Mouse (Mus musculus) limb, embryonic 14.5 days (tissue): Measurements from ENCODE around the gene Abhd18. TPM values are rescaled to one million over a fixed set of nuclear protein-coding genes. Genes with fewer than 3 reads are reported as not detected.
"Not testable (repeated sequence)": the region's sequence is repeated elsewhere in the genome, so short reads cannot be mapped to it uniquely, and the experiment has no call there.

ENCODE experiments used
- ATAC-seq: fragments of 200-750 bp; cut with Nextera tagmentation; 2 replicates; pipeline ENCODE4 v1.8.0; 2017; ENCODE audit warnings: low read depth, moderate number of reproducible peaks, moderate TSS enrichment; ENCODE audit not compliant: low FRiP score
- DNase-seq: peaks from one replicate; pipeline ENCODE4 v3.0.0-alpha.2; 2015; ENCODE audit warnings: low spot score
- H3K27ac ChIP-seq: fragments of 300-500 bp; sonication (generic); replicated peaks from 2 replicates; pipeline ENCODE4 v1.5.1; 2014; ENCODE audit warnings: low read depth, mild to moderate bottlenecking, low read length, moderate library complexity, mixed read lengths
- H3K27me3 ChIP-seq: fragments of 300-500 bp; sonication (generic); 2 replicates; pipeline ENCODE4 v1.6.1; 2014; ENCODE audit warnings: low read length, mixed read lengths; ENCODE audit not compliant: control insufficient read depth, insufficient read depth
- H3K36me3 ChIP-seq: fragments of 300-500 bp; sonication (generic); 2 replicates; pipeline ENCODE4 v1.6.1; 2014; ENCODE audit warnings: mild to moderate bottlenecking, low read length, moderate library complexity, mixed read lengths; ENCODE audit not compliant: control insufficient read depth, insufficient read depth
- H3K4me1 ChIP-seq: fragments of 300-500 bp; sonication (generic); 2 replicates; pipeline ENCODE4 v1.6.1; 2014; ENCODE audit warnings: antibody characterized with exemption, low read length, mixed read lengths; ENCODE audit not compliant: control insufficient read depth, insufficient read depth
- H3K4me2 ChIP-seq: fragments of 300-500 bp; sonication (generic); replicated peaks from 2 replicates; pipeline ENCODE4 v1.6.1; 2014; ENCODE audit warnings: low read depth, mild to moderate bottlenecking, low read length, moderate library complexity; ENCODE audit not compliant: severe bottlenecking
- H3K4me3 ChIP-seq: fragments of 300-500 bp; sonication (generic); replicated peaks from 2 replicates; pipeline ENCODE4 v1.5.1; 2014; ENCODE audit warnings: low read length
- H3K9ac ChIP-seq: fragments of 300-500 bp; sonication (generic); 2 replicates; pipeline ENCODE4 v1.6.1; 2014; ENCODE audit warnings: mild to moderate bottlenecking, low read depth, low read length, moderate library complexity; ENCODE audit not compliant: severe bottlenecking
- H3K9me3 ChIP-seq: fragments of 300-500 bp; sonication (generic); 2 replicates; pipeline ENCODE4 v1.6.1; 2016; ENCODE audit warnings: low read length; ENCODE audit not compliant: control insufficient read depth
- POLR2A ChIP-seq: fragments of 200-500 bp; IDR thresholded peaks from 2 replicates; pipeline ENCODE4 v1.8.0; 2012; ENCODE audit warnings: inconsistent platforms, mild to moderate bottlenecking, moderate library complexity, borderline replicate concordance; ENCODE audit not compliant: insufficient read depth, insufficient read length; ENCODE audit errors: extremely low read depth
- WGBS: fragments of 180-500 bp; shearing (Covaris S2); extraction: QIAGEN DNeasy Blood & Tissue Kit; methylation state at CpG from one replicate; pipeline ENCODE4 v1.1.7; 2014; 5-methylcytosine and 5-hydroxymethylcytosine counted together
- polyA plus RNA-seq, 2 experiments: library from polyadenylated mRNA; depleted of rRNA in 1 of 2; stranded (reverse) in 1 of 2; unstranded in 1 of 2; fragments of >200 nt; fragmentation: Nextera tagmentation in 1 of 2; extraction: Ambion mirVana in 1 of 2; gene quantifications; 2 replicates each; pipeline versions ENCODE4 v1.2.1 to v1.2.3; 2012 to 2014

Gene Abhd18
- polyA plus RNA-seq (2012; rRNA removed) (5.8 and 6.7 TPM in 2 replicates), polyA plus RNA-seq (2014; fragmentation: Nextera tagmentation; extraction: Ambion mirVana) (5.0 and 5.6 TPM in 2 replicates)

DNA sequence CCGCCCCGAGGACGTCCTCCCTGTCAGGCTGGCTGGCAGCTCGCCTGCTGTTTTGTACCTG lies at the start of gene Abhd18:
Gene Abhd18, plus strand, starts transcription at position 14 of the 61 bp plus-strand sequence.
- no CpG with 5 or more reads among the region's 4 CpGs for WGBS
- H3K4me2 ChIP-seq: peak within 1 kb of the TSS; percentile 56

DNA sequence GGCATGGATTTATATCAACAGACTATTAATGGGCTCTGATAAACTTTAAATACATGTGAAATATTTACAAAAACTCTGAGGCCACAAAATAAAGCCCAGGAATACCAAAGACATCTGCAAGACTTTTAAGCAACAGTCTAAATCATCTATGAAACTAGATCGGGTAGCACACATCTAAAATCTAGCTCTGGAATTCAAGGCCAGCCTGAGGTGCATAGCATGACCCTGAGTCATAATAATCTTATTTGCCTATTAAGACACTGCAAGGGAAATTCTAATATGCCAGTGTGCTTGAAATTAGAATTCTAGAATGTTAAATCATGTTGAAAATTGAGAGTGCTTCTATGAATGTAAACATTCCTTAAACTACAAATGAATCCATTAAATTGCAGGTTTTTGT lies 48.7 kb upstream of the Abhd18 start:
- Histone ChIP-seq H3K4me3 (no peak overlapping the region), H3K27me3 (no peaks in the 10 kb centered on the region), H3K4me2 (no peak overlapping the region), H3K9me3 (no peaks in the 10 kb centered on the region), H3K4me1 (no peaks in the 10 kb centered on the region; the same call in 1 of the 2 replicates), H3K27ac (no peak overlapping the region), H3K9ac (no peak overlapping the region), H3K36me3 (peaks cover 7% of the 10 kb centered on the region; the same call in 1 of the 2 replicates)
- no peak for TF ChIP-seq POLR2A
- DNase-seq (no peak), ATAC-seq (no peak)
- 76% methylated on average over 1 of the region's 1 CpGs for WGBS

More for the DNA sequence above, at the start of gene Abhd18:
- not testable (repeated sequence) for H3K27me3 ChIP-seq, H3K9me3 ChIP-seq, H3K36me3 ChIP-seq, ATAC-seq, H3K4me1 ChIP-seq, DNase-seq
- H3K4me3 ChIP-seq: peak within 1 kb of the TSS; percentile 42
- H3K27ac ChIP-seq: peak within 1 kb of the TSS; percentile 78
- H3K9ac ChIP-seq: peak within 1 kb of the TSS; percentile 47

DNA sequence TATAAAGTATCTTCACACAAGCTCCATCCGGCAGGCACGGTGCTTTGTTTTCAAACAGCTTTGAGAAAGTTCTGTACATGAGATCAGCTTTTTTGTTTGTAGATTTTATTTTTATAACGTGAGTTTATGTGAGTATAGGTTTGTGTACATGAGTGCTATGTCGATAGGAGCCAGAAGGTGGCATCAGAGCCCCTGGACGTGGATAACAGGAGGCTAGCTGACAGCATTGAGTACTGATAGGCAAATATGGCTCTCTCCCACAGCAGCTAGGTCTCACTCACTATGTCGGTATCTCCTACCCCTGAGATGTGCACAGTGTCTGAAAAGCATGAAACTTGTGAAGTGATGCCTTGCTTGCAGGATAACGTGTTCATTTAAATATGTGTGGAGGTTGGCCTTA lies 48.3 kb upstream of the Abhd18 start:
- ATAC-seq (no peak), DNase-seq (no peak)
- Histone ChIP-seq H3K27me3 (no peaks in the 10 kb centered on the region), H3K9me3 (no peaks in the 10 kb centered on the region), H3K4me1 (no peaks in the 10 kb centered on the region; the same call in 1 of the 2 replicates), H3K27ac (no peak overlapping the region), H3K4me3 (no peak overlapping the region), H3K9ac (no peak overlapping the region), H3K4me2 (no peak overlapping the region), H3K36me3 (peaks cover 7% of the 10 kb centered on the region; the same call in 1 of the 2 replicates)
- TF ChIP-seq POLR2A: no peak
- WGBS: 44% methylated on average over 7 of the region's 7 CpGs

DNA sequence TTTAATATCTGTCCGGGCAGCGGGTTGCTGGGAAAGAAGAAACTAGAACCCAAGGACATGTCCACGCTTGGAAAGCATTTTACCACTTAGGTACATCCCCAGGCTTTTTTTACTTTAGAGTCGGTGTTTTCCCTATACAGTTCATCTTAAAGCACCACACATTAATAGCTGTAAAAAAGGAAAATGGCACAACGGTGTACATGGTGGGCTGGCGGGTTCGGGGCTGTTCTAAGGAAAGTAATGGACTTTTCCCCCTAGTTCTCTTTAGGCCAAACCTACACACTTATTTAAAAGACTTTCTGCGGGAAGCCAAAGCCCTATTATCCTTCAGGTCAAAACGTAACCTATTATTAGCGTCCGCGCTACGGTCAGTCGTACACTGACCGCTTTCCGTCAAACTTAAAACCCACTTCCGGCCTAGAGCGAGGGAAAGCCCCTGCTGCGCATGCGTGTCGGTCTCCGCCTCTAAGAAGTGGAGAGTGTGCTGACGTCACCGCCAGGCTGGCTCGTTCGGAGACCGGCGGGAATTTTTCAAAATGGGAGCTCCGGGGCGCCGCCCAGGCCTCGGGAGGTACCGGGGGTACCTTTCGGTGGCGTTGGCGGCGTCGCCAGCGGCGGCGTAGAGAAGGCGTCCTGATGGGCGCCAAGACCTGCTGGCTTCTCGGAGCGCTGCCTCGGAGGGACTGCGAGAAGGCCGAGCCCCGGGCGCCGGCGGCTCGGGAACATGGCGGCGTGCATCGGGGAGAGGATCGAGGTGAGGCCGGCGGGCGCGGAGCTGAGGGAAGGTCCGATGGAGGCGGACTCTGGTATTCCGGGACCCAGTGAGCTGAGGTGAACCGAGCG lies 47.0 kb upstream of the Abhd18 start, which contains the start of gene Plk4:
Gene Plk4, plus strand, starts transcription at position 490 of the 843 bp plus-strand sequence.
- Histone ChIP-seq H3K4me2 (peak within 1 kb of the TSS; percentile 85), H3K9me3 (no peaks in the 10 kb centered on the region), H3K27me3 (no peaks in the 10 kb centered on the region), H3K9ac (peak within 1 kb of the TSS; percentile 84), H3K4me3 (peak within 1 kb of the TSS; percentile 90), H3K4me1 (no peaks in the 10 kb centered on the region; the same call in 1 of the 2 replicates), H3K36me3 (peaks cover 11% of the 10 kb centered on the region), H3K27ac (peak within 1 kb of the TSS; percentile 75)
- peak; percentile 97 for ATAC-seq
- peak; percentile 99 for DNase-seq
- peak; percentile 52; the same call in 1 of the 2 replicates for TF ChIP-seq POLR2A
- 2% methylated on average over 66 of the region's 66 CpGs for WGBS

DNA sequence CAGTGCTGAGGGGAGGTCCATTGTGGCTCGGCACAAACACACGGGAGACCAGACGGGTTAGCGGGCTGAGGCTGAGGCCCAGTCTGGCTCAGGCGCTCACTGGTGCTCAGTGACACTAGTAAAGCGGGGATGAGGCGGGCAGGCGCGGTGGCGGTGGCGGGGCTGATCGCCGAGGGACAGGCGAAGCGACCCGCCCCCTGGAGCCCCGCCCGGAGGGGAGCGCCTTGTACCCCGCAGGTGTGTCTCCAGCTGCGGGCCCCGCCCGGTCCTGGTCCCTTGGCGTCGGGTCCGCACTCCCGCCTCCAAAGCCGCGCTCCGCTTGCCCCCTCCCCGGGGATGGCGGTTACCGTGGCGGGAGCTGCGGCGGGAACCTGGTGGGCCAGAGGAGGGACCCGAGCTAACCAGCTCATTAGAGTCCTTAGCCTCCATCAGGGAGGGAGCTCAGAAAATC lies 46.4 kb upstream of the Abhd18 start:
- WGBS: 0% methylated on average over 28 of the region's 37 CpGs
- H3K36me3 ChIP-seq: peaks cover 17% of the 10 kb centered on the region
- peak; percentile 73 for ATAC-seq
- H3K9me3 ChIP-seq: no peaks in the 10 kb centered on the region
- peak overlapping the region; percentile 85 for H3K4me2 ChIP-seq
- H3K4me1 ChIP-seq: no peaks in the 10 kb centered on the region; the same call in 1 of the 2 replicates
- peak overlapping the region; percentile 75 for H3K27ac ChIP-seq
- peak overlapping the region; percentile 84 for H3K9ac ChIP-seq
- H3K4me3 ChIP-seq: peak overlapping the region; percentile 90
- no peak for TF ChIP-seq POLR2A
- DNase-seq: peak; percentile 22
- H3K27me3 ChIP-seq: no peaks in the 10 kb centered on the region
